Mouse (Mus musculus): Measurements from ENCODE around the gene Cpne9. TPM values are rescaled to one million over a fixed set of nuclear protein-coding genes. Genes with fewer than 3 reads are reported as not detected.

The Cpne9 gene
- total RNA-seq (2017) = 1.2 and 1.6 TPM in 2 replicates

DNA sequence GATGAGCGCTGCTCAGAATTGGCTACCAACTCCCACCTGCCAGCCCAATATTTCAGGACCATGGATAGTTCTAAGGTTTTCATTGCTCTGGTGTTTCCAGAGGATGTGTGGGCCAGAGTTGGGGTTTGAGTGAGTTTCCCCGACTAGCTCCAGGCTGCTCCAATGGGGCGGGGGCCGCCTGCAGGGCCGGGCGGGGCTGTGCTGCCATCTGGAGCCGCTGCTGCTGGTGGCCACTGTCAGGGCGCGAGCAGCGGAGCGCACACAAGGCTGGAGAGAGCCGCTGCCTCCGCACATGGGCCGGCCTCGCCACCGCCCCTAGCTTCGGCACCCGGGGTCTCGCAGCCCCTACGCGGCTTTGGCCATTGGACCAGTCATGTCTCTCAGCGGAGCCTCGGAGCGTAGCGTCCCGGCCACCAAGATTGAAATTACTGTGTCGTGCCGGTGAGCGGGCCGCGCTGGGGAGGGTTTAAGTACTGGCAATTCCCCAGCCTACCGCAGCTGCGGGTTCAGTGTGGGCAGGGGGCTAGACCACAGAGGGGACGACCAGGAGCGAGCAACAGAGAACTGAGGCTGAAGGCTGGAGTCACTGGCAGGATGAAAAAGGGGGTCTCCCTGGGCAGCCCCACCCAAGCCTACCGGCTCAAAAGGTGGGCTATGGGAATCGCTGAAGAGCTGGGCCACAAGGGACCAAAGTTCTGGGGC lies at the start of gene Cpne9:
Gene Cpne9 (plus strand): TSS at position 207 of the 702 bp plus-strand sequence.
- ATAC-seq (ENCODE audit: extremely low read depth, insufficient number of reproducible peaks, low FRiP score, poor library complexity, severe bottlenecking) = no peak

GRCm38 (mm10) chr6:113235141-113235540 lies 47.0 kb upstream of the Cpne9 start:
- ATAC-seq (ENCODE audit: extremely low read depth, insufficient number of reproducible peaks, low FRiP score, poor library complexity, severe bottlenecking) = no peak

DNA sequence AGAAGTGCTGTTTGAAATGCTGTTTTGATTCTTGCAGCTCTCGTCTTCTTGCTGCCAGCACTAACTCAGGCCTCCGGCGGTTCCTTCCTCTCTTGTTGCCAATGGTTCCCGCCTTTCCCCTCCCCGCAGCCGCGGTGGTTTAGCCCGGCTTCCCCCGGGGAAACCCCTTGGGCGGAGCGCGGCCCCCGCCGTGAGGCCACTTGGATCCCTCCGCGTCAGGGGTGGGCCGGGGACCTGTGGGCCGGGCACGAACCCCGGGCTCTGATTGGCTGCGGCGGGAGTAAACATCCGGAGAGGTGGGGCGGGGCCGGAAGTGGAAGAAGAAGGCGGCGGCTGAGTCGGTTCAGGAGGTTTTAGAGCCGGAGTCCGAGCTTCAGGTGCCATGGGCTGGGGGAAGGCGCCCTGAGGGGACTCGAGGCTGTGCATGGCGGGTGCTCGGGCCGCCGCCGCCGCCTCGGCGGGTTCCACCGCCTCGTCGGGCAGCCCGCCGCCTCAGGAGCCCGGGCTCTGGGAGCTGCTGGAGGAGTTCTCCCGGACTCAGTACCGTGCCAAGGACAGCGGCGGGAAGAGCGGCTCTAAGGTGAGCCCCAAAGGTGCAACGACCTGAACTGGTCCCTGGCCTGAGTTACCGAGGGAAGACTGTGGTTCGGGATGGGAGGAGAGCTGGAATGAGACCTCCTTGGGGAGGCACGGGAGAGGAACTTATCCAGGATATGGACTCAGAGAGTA lies 44.4 kb upstream of the Cpne9 start, which contains the start of gene Mtmr14:
Gene Mtmr14 (plus strand): TSS at position 302 of the 729 bp plus-strand sequence.
- ATAC-seq (ENCODE audit: extremely low read depth, insufficient number of reproducible peaks, low FRiP score, poor library complexity, severe bottlenecking) = peak; percentile 98

- no peak for ATAC-seq (ENCODE audit: extremely low read depth, insufficient number of reproducible peaks, low FRiP score, poor library complexity, severe bottlenecking)
Observed at GRCm38 (mm10) chr6:113238442-113238841, 43.7 kb upstream of the Cpne9 start.

DNA sequence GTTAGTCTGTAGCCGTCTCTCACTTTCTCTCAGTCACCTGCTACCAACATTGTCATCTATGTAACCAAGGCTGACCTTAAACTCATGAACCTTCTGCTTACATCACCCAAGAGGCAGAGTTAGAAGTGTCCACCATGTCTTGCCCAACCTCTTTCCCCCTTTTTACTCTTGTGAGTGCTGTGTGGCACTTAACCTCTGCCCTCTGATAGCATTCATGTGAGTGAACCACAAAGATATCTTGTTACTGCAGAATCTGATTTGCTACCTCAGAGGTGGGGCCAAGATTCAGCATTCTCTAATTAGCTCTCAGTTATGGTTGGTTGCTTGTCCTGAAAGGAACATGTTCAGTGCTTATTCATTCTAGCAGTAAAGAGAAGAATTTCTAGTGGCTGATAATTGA lies 39.4 kb upstream of the Cpne9 start:
- no peak for ATAC-seq (ENCODE audit: extremely low read depth, insufficient number of reproducible peaks, low FRiP score, poor library complexity, severe bottlenecking)

- peak; percentile 59; the same call in 1 of the 2 replicates for ATAC-seq (ENCODE audit: extremely low read depth, insufficient number of reproducible peaks, low FRiP score, poor library complexity, severe bottlenecking)
Observed at GRCm38 (mm10) chr6:113245585-113245984, 36.5 kb upstream of the Cpne9 start.

DNA sequence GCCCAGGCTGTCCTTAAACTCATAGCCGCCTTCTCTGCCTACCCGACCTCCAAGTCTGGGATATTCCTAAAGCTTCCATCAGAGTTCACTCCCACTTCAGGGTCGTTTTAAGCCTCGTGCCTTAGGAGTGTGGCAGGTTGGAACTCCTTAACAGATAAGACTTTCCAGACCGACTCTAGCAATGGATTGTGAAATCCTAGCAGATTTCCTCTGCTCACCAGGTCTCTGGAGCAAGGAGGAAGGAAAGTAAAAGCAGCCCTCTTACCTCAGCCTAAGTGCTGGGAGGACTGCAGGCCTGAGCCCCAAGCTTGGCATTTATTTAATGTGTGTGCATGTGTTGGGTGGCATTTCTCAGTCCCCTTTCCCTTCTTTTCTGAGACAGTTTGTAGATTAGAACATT lies 31.3 kb upstream of the Cpne9 start:
- ATAC-seq (ENCODE audit: extremely low read depth, insufficient number of reproducible peaks, low FRiP score, poor library complexity, severe bottlenecking) = no peak

DNA sequence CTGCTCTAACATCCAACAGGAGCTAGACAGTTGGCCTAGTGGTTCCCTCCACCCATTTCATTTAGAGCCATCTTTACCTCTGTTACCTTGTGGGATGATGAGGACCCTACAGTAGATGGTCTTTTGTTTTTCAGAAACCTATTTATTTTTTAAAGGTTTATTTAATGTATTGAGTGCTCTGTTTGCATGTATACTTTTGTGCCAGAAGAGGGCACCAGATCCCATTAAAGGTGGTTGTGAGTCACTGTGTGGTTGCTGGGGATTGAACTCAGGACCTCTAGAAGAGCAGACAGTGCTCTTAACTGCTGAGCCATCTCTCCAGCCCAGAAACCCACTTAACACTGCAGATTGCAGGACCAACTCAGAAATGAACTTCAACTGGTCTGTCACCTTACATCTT lies 30.2 kb upstream of the Cpne9 start:
- no peak for ATAC-seq (ENCODE audit: extremely low read depth, insufficient number of reproducible peaks, low FRiP score, poor library complexity, severe bottlenecking)

DNA sequence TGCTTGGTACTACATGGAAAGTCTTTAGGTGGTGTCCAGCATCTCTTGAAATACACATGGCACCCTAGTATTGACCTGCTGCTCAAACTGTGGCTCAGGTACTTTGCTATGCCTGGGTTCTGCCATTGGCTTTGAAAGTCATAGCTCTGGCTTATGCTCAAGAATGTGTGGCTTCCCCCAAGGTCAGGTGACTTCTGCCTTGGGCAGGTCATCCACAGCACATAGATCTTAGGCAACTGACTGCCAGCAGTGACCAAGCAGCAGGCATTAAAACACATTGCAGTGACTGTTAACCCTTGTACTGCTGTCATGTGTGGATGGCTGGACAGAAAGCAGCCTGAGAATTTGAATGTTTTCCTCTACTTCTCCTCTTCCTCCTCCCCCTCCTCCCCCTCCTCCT lies 27.2 kb upstream of the Cpne9 start:
- ATAC-seq (ENCODE audit: extremely low read depth, insufficient number of reproducible peaks, low FRiP score, poor library complexity, severe bottlenecking) = no peak

- no peak for ATAC-seq (ENCODE audit: extremely low read depth, insufficient number of reproducible peaks, low FRiP score, poor library complexity, severe bottlenecking)
Observed at GRCm38 (mm10) chr6:113261174-113261858, 20.8 kb upstream of the Cpne9 start.

- ATAC-seq (ENCODE audit: extremely low read depth, insufficient number of reproducible peaks, low FRiP score, poor library complexity, severe bottlenecking) = no peak
Observed at GRCm38 (mm10) chr6:113263531-113263930, 18.6 kb upstream of the Cpne9 start.

- no peak for ATAC-seq (ENCODE audit: extremely low read depth, insufficient number of reproducible peaks, low FRiP score, poor library complexity, severe bottlenecking)
Observed at GRCm38 (mm10) chr6:113264429-113264828, 17.7 kb upstream of the Cpne9 start.

- no peak for ATAC-seq (ENCODE audit: extremely low read depth, insufficient number of reproducible peaks, low FRiP score, poor library complexity, severe bottlenecking)
Observed at GRCm38 (mm10) chr6:113266996-113267655, 15.0 kb upstream of the Cpne9 start.

GRCm38 (mm10) chr6:113267988-113268387 lies 14.1 kb upstream of the Cpne9 start:
- no peak for ATAC-seq (ENCODE audit: extremely low read depth, insufficient number of reproducible peaks, low FRiP score, poor library complexity, severe bottlenecking)

- no peak for ATAC-seq (ENCODE audit: extremely low read depth, insufficient number of reproducible peaks, low FRiP score, poor library complexity, severe bottlenecking)
Observed at GRCm38 (mm10) chr6:113272365-113272764, 9.7 kb upstream of the Cpne9 start.

DNA sequence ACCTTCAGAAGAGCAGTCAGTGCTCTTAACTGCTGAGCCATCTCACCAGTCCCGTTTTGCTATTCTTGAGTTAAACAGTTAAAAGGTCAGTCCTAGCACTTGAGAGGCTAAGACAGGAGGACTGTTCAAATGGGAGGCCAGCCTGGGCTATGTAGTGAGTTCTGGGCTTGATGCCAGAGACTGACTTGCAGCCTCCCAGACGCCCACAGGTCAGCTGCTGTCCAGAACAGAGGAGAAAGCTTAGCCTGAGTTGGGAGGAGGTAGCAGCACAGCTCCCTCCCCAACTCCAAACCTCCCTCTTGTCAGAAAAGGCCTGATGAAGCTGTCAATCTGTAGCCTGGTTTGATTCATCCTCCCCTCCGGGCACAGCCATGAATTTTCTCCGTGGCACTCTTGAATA lies 5.3 kb upstream of the Cpne9 start:
- no peak for ATAC-seq (ENCODE audit: extremely low read depth, insufficient number of reproducible peaks, low FRiP score, poor library complexity, severe bottlenecking)

DNA sequence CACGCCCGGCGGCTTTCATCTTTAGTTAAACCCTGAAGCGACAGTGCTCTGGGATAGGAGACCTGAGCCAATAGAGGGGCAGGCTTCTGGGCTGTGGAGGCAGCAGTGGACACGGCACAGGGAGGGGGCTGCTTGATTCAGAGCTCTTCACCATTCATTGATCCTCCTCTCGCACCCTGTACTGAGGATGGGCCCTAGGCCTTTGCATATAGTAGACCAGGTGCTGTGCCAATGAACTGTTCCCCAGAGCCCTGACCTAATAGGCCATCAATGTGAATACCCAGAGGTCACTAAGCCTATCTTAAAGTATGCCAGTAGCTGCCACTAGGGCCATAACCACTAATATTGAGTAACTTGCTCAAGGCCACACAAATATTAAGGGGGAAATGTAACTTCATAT lies 431 bp upstream of the Cpne9 start:
- no peak for ATAC-seq (ENCODE audit: extremely low read depth, insufficient number of reproducible peaks, low FRiP score, poor library complexity, severe bottlenecking)

- ATAC-seq (ENCODE audit: extremely low read depth, insufficient number of reproducible peaks, low FRiP score, poor library complexity, severe bottlenecking) = no peak
Observed at GRCm38 (mm10) chr6:113282969-113283368, 862 bp downstream of the Cpne9 start.

DNA sequence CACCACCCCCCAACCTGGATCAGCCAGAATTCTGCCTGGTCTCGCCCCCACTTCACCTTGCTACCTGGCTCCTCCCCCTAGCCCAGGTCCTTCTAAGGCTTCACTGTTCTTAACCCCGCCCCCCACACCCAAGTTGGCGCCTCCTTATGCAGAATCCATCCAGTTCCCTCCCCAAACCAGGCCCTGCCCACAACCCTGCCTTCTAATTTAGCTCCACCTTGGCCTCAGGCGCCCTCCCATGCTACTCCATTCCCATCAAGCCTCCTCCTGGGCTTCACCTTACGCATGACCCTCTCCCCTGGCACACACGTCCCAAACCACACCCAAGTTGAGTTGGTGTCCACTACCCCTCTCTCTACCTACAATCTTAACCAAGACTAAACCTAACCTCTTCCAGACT lies 1.4 kb downstream of the Cpne9 start:
- ATAC-seq (ENCODE audit: extremely low read depth, insufficient number of reproducible peaks, low FRiP score, poor library complexity, severe bottlenecking) = no peak

Measured in neutrophil, adult 5-6 weeks (primary cell).